Mouse (Mus musculus): Measurements from ENCODE around the gene Trim3. TPM values are rescaled to one million over a fixed set of nuclear protein-coding genes. Genes with fewer than 3 reads are reported as not detected.
A peak's percentile ranks its signal among the peaks of the same experiment; 100 is the strongest.

The Trim3 gene
- 10 to 100 TPM; 34.4 to 36.9 TPM for total RNA-seq (2021)

DNA sequence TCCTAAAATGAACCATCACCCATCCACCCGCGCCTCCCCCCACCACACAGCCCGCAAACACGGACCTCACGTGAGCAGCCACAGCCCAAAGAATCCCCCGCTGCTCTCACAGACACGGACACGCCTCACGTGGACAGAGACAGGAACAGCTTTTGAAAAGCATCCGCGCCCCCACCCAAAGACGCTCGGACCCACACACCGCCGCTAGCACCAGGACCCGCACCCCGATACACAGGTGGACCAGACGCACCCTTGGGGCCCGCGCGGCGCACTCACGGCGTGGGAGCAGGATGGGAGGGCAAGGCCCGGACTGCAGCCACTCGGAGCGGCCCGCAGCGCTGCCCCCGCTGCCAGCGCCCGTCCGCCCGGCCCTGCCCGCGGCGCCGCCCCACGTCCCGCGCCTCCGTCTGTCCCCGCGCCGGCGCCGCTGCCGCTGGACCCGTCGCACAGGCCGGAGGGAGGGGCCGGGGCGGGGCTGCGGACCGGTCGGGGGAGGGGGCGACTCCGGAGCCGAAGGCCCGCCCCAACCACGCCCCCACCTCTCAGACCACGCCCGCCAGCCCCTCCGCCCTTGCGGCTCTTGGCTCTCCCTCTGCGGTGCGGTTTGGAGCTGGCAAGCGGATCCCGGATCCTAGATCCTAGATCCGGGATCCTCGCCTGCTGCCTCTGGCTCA, at the start of gene Trim3:
Gene Trim3, minus strand, starts transcription at position 445 of the 674 bp plus-strand sequence.
- peak; percentile 93 for DNase-seq
- intact Hi-C loops (cut with DNase I), result no loop called here

DNA sequence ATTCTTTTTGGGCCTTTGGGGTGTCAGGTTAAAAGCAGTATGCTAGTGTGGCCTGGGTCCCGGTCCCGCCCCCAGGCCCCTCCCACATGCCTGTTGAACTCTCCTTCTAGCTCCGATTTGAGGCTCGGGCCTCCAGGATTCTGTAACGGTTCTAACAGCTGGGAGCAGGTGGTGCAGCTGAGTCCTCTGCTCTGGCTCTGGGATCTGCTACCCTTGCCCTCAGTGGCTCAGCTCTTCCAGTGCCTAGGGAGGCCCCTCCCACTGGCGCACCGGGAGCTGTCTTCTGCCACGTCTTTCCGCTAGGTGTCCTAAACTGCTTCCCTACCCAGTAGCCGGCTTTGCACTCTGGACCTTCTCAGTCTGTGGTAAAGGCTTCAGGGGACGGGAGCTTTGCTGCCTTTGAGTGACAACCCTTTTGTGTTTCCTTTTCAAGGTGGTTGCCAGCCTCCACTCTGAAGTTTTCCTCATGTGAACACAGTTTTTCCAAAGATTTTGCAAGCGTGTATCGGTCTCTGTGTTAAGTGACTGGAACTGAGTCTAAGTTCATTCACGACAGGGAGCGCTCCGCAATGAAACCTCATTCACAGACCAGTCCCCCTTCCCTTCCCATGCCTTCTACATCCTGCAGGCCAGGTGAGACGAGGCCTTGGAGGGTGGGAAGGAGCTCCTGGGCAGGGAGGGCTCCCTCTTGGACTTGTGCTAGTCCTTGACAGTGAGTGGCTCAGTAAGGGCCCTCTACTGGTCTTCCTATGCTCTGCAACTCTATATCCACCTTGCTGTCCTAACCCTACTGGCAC, 17.5 kb upstream of the Trim3 start, which contains the start of gene Dnhd1:
Gene Dnhd1, plus strand, starts transcription at position 189 of the 797 bp plus-strand sequence.
- intact Hi-C loops (cut with DNase I), result no loop called here
- peak; percentile 83 to 85 for DNase-seq

DNA sequence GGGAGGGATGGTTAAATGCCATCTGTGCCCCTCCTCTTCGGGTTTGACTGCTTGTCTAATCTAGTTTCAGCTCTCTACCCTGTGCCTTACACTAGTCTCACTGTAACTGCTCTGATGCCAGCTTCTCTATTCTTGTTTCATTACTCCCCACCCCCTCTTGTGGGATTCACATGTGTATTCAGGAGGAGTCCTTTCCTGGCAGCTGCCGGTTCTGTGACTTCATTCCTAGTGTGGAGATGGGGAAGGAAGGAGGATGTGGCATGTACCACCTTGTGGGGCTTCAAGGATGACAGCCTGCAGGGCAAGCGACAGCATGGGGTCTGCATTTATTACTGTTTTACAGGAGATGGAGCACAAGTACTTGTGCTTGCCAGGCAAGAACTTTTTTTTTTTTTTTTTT, 8.6 kb upstream of the Trim3 start:
- intact Hi-C loops (cut with DNase I), result loop anchor here (2.0 to 5.0 kb wide), 2 partner anchors 87 to 170 kb away; partner anchors contain the start of genes Mrpl17 and Smpd1
- DNase-seq, result peak in 1 of 2 experiments; percentile 31

DNA sequence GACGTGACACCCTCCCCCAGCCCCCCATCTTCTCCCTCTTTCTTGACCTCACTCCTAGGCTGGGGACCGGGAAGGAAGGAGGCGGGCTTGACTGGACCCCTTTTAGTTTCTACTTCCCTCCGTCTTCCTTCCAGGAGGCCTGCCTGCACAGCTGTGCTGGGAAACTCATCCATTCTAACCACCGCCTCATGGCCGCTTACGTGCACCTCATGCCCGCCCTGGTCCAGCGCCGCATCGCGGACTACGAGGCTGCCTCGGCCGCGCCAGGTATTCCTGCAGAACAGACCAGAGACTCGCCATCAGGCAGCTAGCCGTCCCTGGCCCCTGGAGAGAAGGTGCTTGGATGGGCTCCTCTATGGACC, 7.5 kb upstream of the Trim3 start:
- intact Hi-C loops (cut with DNase I), result loop anchor here (2.0 to 5.0 kb wide), 2 partner anchors 86 to 171 kb away; partner anchors contain the start of genes Mrpl17 and Smpd1
- DNase-seq, result no peak

DNA sequence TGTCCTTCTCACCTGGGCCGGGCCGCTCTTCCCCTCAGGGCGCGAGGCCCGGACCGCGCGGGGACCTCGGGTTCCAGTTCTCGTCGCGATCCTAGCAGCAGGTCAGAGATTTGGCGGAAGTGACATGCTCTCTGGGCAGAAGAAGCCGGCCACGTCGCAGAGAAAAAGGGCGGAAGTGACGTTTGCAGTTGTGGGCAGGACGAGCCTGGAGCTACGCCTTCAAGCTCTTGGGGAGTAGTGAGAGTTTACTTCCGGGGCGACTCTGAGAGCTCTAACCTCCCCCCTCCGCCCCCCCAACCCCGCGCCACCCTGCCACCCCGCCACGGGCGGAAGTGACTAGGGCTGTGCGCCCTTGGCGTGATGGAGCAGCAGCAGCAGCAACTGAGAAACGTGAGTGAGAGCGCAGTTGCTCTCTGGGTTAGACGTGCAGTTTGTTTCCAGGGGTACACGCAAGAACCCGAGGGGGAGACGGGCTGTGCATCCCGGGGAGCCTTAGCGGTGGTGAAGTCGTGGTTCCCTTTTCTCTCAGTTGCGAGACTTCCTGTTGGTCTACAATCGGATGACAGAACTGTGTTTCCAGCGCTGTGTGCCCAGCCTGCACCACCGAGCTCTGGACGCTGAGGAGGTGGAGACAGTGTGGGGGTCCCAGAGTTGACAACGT, 7.0 kb upstream of the Trim3 start, which contains the start of the genes Arfip2 and Gm45799:
Gene Arfip2, minus strand, starts transcription at position 184 of the 661 bp plus-strand sequence.
Gene Gm45799, plus strand, starts transcription at position 320 of the 661 bp plus-strand sequence.
- intact Hi-C loops (cut with DNase I), result loop anchor here (2.0 to 5.0 kb wide), 2 partner anchors 86 to 172 kb away; partner anchors contain the start of genes Mrpl17 and Smpd1
- DNase-seq, result peak; percentile 98 to 99

DNA sequence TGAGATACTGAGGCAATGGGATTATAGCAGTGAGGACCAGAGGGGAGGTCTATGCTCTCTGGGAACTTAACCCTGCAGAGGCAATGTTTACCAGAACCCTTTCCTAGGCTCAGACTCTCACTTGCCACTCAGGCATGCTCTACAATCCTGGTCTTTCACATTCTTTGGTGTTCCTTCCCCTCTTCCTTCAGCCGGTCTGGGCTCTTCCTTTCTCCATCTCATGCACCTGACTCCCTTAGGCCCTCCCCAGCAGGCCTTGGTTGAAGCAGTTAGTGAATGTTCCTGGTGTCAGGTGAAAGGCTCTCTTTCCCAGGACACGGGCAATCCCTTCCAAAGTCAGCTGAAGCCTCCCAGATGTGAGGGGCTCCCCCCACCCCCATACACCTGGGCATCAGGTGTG, 6.4 kb upstream of the Trim3 start, which contains the start of gene Timm10b:
Gene Timm10b, plus strand, starts transcription at position 301 of the 400 bp plus-strand sequence.
- DNase-seq, result no peak
- intact Hi-C loops (cut with DNase I), result loop anchor here (2.0 to 5.0 kb wide), 3 partner anchors 85 to 173 kb away; partner anchors contain the start of genes Ilk, Mrpl17, Rrp8 and Smpd1

DNA sequence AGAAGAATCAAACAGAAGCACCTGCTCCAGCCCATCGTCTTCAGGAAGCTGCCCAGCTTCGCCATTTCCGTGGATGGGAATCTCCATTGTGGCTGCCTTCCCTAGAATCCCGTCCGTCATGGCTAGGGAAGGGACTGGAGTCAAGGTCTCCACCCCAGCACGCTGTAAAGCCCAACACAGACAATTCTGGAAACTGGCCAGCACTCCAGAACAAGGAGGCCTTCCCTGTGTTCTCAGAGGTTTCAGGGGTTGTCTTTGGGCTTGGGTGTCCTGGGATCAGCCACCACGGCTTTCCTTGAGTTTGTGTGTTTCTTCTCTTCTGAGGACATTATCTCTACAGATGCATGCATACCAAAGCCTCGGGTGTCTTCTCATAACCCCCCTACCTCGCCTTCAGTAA, 5.9 kb upstream of the Trim3 start:
- intact Hi-C loops (cut with DNase I), result loop anchor here (5.0 kb wide), 1 partner anchor 98 kb away; the partner anchor contains the start of genes Ilk and Rrp8
- peak; percentile 54 to 67 for DNase-seq

DNA sequence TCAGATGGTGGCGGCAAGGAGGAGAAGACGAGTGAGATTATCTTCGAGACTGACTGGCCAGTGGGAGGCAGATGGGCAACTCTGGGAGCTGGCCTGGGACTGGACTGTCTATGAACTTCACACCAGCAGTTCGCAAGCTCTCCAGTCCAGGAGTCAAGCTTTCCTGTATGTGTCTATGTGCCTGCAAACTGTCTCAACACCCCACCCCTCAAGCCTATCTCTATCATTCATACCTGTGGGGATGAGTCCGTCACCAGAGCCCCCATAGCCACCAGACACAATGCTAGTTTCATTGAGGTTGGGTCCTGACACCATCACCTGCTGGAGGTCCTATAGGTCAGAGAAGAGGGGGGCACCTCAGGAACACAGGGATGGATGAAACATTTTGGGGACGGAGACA, 5.4 kb upstream of the Trim3 start:
- DNase-seq, result no peak
- intact Hi-C loops (cut with DNase I), result loop anchor here (5.0 kb wide), 1 partner anchor 99 kb away; the partner anchor contains the start of genes Ilk and Rrp8

DNA sequence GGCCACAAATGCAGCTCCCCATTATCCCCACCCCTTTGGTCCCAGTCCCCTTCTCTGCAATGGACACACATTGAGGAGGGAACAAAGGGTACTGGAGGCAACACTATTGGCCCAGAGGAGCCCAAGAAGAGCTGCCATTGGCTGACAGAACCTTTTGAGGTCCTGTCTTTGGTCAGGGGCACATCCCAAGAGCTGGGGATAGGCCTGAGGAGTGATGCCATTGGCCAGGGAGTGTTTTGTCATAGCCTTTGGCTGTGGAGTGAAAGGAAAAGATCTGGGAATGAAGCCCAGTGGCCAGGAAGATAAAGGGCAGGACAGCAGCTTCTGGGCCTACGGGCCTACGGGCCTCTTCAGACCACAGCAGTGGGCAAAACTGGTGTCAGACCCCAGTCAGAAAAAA, 2.4 kb upstream of the Trim3 start:
- intact Hi-C loops (cut with DNase I), result loop anchor here (5.0 kb wide), 1 partner anchor 102 kb away; the partner anchor contains the start of genes Ilk and Rrp8
- DNase-seq, result peak; percentile 30 to 48

DNA sequence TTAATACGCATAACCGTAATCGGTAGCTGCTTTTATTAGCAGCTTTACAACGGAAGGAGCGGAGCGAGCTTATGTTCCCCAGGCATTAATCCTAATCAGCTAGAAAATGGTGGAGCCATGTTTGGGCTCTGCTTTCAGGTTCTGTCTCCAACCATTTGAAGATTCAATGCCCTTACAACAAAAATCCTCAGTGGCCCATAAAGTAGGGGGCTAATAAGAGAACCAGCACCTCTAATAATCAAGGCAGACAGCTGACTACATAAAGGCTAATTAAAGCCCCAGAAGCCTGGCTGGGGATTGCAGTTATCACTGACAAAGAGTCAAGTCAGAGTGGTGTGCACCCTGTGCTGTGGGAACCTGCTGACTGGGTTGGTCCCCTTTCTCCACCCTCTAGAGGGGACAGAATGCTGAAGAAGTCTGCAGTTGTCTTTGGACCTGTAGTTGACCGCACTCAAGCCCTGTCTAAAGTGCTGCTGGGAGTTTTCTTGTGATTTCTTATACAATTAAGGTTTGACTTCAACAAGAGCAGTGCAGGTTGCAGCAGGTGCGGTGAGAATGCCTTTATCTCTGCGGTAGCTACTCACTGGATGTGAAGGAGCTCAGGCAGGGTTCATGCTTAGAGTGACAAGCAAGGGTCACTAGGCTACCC, 1.0 kb upstream of the Trim3 start:
- no peak for DNase-seq
- intact Hi-C loops (cut with DNase I), result no loop called here

DNA sequence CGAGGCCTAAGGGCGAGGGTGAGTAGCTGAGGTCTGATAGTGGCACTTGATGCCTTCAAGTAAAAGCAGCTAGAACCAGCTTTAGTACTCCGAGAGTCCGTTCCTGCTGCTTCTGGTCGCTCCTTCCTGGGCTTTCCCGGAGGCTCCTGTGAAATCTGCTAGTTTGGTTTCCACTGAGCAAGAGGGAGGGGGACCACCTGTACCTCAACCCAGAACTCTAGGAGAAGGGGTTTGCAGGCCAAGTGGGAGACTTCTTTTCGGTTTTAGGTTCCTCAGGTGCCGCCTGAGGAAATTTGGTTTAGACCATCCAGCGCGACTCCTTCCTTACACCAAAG, 397 bp upstream of the Trim3 start:
- intact Hi-C loops (cut with DNase I), result no loop called here
- no peak for DNase-seq

DNA sequence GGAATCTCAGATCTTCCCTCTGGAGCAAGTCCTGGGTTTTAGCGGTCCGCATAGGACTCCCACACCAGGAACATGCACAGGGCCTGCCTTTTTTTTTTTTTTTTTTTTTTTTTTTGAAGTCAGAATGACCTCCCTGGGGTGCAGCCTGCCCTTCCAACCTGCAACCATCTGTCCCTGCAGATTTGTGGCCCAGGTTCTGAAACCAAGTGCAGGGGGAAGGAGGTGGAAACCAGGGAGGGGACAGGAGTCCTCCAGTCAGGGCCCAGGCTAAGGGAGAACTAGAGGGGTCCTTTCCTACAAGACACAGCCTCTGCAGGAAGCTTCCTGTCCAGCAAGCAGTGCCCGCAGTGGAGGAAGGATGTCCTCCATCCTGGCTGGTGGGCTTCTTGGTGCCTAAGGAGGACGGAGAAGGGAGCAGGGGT, 809 bp downstream of the Trim3 start:
- intact Hi-C loops (cut with DNase I), result no loop called here
- peak; percentile 24 to 33 for DNase-seq

DNA sequence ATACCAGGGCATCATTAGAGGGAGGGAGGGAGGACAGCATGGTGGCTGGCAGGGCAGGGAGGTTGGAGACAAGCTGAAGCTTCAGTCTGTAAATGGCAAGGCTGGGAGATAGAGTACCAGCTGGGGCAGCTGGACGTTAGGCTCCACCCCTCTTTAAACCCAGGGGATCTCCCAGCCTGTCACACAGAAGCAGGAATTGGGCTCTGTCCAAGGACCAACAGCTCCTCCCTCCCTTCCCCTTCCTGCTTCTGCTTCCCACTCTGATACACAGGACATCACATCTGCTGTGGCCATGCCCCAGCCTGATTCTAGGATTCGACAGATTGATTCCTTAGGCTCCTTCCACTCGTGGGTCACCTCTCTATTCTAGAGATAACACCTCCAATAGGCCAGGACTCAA, 4.7 kb downstream of the Trim3 start:
- intact Hi-C loops (cut with DNase I), result loop anchor here (10.0 kb wide), 1 partner anchor 224 kb away; the partner anchor contains the start of genes Cnga4 and Fam160a2
- DNase-seq, result peak; percentile 83 to 87

DNA sequence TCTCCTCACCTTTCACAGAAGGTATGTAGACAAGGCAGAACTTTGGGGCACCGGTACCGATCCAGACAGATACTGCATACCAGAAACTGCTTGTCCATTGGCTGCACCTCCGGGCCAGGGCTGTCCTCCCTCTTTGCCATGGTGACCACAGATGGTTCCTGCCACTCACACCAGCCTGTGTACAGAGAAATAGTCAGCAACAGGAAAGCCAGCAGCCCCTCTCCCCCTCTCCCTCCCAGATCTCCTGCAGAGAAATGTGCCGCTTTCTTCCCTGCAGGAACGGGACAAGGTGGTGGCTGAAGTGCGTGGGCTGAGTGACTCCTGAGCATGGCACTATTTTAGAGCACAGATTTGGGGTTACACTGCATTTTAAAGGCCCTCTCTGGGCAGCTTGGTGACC, 8.0 kb downstream of the Trim3 start:
- intact Hi-C loops (cut with DNase I), result loop anchor here (10.0 kb wide), 1 partner anchor 221 kb away; the partner anchor contains the start of genes Cnga4 and Fam160a2
- DNase-seq, result no peak

DNA sequence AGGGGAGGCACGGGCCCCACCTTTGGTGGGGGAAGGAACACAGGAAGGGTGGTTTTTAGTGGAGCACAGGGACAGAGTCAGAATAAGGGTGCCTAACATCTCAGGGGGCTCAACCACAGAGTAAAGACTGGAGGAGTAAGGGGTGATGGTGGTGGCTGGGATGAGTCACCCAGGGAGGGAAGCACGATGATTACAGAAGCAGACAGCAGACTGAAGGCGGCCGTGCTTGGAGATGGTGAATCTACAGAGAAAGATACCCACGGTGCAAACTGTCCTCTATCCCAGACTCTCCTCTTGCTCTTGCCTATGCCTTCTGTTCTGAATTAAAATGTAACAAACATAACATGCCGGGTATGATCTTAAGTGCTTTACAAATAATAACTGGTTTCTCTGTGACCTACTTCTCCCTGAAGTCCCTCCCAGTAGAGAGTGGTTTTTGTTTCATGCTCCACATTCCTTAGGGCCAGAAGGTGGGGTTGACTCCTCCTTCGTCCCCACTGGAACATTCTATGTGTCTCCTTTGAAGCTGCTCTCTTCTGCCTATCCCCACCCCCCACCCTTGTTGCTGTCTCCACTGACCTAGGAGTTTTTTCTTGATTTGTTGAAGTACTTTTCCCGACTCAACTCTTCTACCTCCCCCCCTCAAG, 11.6 kb downstream of the Trim3 start:
- no peak for DNase-seq
- intact Hi-C loops (cut with DNase I), result loop anchor here (10.0 kb wide), 1 partner anchor 217 kb away; the partner anchor contains the start of genes Cnga4 and Fam160a2

DNA sequence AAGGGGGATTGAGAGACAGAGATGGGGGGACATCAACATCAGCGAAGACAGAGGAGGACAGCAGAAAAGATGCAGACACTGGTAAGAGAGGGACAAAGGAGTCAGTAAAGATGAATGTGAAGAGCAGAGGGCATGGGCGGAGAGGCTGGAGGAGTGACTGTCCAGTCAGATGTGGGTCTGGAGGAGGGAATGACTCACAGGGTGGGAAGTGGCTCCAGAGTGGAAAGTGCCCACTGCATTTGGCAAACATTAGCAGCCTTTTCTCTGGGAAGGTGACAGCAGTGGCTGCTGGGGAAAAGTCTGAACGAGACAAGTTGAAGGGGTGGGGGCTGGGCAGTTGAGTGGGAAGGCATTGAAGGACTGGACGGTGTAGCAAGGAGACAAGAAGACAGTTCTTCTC, 12.3 kb downstream of the Trim3 start:
- DNase-seq, result no peak
- intact Hi-C loops (cut with DNase I), result loop anchor here (10.0 kb wide), 1 partner anchor 216 kb away; the partner anchor contains the start of genes Cnga4 and Fam160a2

DNA sequence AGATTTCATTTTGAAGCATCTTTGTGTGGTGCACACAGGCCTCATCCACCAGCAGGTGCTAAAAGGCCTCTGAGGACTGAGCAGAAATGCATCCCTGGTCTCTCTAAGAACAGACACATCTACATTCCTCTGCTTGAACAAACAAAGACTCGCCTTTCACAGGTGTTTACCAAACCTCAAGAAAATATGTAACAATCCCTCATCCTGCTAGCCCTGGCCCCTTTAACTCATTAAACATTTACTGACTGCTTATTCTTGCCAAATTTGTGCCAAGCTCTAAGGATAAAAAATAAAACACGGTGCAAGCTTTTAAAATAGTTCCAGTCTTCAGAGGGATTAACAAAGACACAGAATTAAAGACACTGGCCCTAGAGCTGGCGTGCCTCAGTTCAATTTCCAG, 13.7 kb downstream of the Trim3 start:
- intact Hi-C loops (cut with DNase I), result loop anchor here (10.0 kb wide), 1 partner anchor 215 kb away; the partner anchor contains the start of genes Cnga4 and Fam160a2
- DNase-seq, result no peak

DNA sequence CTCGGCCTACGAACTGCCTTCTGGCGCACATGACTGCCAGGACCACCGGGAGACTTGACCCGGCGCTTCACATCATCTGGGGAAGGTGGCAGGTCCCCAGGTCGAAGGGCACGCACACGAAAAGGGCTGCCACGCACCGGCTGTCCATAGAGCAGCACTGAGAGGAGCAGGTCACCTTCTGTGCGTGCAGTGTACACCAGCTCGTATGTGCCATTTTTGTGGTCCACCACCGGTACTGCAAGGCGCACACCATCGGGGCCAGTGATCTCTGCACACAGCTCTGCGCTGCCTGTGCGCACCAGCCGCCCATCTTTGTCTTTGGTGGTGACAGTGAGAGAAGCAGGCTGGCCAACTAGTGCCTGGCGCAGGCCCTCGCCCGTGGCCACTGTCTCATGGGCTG, 15.6 kb downstream of the Trim3 start:
- intact Hi-C loops (cut with DNase I), result no loop called here
- DNase-seq, result no peak

DNA sequence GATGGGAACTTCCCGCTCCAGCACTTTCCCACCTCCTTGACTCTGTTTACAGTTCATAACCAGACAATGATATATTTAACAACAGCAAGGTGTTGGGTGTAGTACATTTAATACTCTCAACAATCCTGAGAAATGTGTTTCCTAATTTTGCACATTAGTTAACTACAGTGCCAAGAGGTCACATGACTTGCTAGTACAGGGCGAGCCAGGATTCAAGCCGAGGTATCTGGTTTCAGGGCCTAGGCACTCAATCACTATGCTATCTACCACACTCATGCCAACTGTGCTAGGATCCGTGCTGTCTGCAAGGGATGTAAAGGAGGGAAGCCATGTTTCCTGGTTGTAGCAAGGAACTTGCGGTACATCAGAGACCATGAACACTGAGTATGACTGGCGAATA, 16.8 kb downstream of the Trim3 start:
- peak; percentile 28 to 38 for DNase-seq
- intact Hi-C loops (cut with DNase I), result no loop called here
